Mouse (Mus musculus) stomach, embryonic 14.5 days (tissue): ENCODE results near the gene Atf1. TPM values are rescaled to one million over a fixed set of nuclear protein-coding genes. Genes with fewer than 3 reads are reported as not detected.
"Not testable (repeated sequence)": the region's sequence is repeated elsewhere in the genome, so short reads cannot be mapped to it uniquely, and the experiment has no call there.

ENCODE experiments used
- ATAC-seq: fragments of 200-750 bp; cut with Nextera tagmentation; 2 replicates; pipeline ENCODE4 v1.8.0; 2017; ENCODE audit warnings: low read depth, moderate TSS enrichment; ENCODE audit not compliant: insufficient number of reproducible peaks, insufficient read depth, low FRiP score
- H3K27ac ChIP-seq: fragments of 300-500 bp; sonication (generic); 2 replicates; pipeline ENCODE4 v1.5.1; 2014; ENCODE audit warnings: mild to moderate bottlenecking, low read length, moderate library complexity, mixed read lengths
- H3K27me3 ChIP-seq: fragments of 300-500 bp; sonication (generic); 2 replicates; pipeline ENCODE4 v1.6.1; 2014; ENCODE audit warnings: low read length, control low read depth, mixed read lengths; ENCODE audit not compliant: control insufficient read depth, insufficient read depth
- H3K36me3 ChIP-seq: fragments of 300-500 bp; sonication (generic); 2 replicates; pipeline ENCODE4 v1.6.1; 2014; ENCODE audit warnings: mild to moderate bottlenecking, control low read depth, low read length, moderate library complexity, mixed read lengths; ENCODE audit not compliant: control insufficient read depth, insufficient read depth
- H3K4me1 ChIP-seq: fragments of 300-500 bp; sonication (generic); 2 replicates; pipeline ENCODE4 v1.6.1; 2014; ENCODE audit warnings: low read length, control low read depth, mixed read lengths; ENCODE audit not compliant: control insufficient read depth, insufficient read depth
- H3K4me2 ChIP-seq: fragments of 300-500 bp; sonication (generic); replicated peaks from 2 replicates; pipeline ENCODE4 v1.6.1; 2014; ENCODE audit warnings: low read depth, low read length, control low read depth
- H3K4me3 ChIP-seq: fragments of 300-500 bp; sonication (generic); 2 replicates; pipeline ENCODE4 v1.5.1; 2014; ENCODE audit warnings: low read depth, low read length, control low read depth
- H3K9ac ChIP-seq: fragments of 300-500 bp; sonication (generic); replicated peaks from 2 replicates; pipeline ENCODE4 v1.6.1; 2014; ENCODE audit warnings: low read depth, mild to moderate bottlenecking, control low read depth, low read length, moderate library complexity, mixed read lengths
- H3K9me3 ChIP-seq: fragments of 300-500 bp; sonication (generic); 2 replicates; pipeline ENCODE4 v1.6.1; 2016; ENCODE audit warnings: low read depth, low read length, control low read depth; ENCODE audit not compliant: control insufficient read depth
- WGBS: fragments of 180-500 bp; shearing (Covaris S2); extraction: QIAGEN DNeasy Blood & Tissue Kit; methylation state at CpG from one replicate; pipeline ENCODE4 v1.1.7; 2014; 5-methylcytosine and 5-hydroxymethylcytosine counted together
- polyA plus RNA-seq: library from polyadenylated mRNA; unstranded; fragments of >200 nt; fragmentation: Nextera tagmentation; extraction: Ambion mirVana; gene quantifications from 2 replicates; pipeline ENCODE4 v1.2.1, GENCODE M21; 2014

Gene Atf1
- polyA plus RNA-seq, 1 experiment from 2014 or later, result 52.6 TPM

DNA sequence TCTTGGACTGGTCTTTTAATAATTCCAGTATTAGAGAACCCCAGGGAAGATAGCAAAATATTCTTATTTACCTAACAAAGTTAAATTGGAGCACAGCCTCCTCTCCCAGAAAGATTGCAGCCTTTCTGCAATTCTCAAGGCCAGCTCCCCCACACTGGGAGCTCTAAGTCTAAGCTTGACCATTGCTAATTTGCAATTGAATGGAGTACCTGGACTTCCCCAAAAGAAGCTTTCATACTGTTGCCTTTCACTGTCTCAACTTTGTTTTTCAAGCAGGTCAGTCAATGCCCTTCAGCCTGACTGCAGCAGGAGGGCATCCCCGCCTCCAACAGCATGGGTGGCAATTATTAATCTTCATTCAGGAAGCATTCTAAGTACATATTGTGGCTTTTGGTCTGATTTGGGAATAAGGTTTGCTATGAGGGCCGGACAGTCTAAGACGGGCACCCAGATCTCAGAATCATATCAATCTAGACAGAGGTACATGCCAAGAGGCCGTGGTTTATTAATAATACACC is 46.2 kb downstream of the Atf1 start:
- ATAC-seq, H3K9ac ChIP-seq, H3K27ac ChIP-seq, H3K4me3 ChIP-seq, H3K9me3 ChIP-seq, H3K27me3 ChIP-seq, H3K4me2 ChIP-seq, H3K4me1 ChIP-seq, H3K36me3 ChIP-seq: not testable (repeated sequence)
- 95% methylated on average over 4 of the region's 4 CpGs for WGBS

DNA sequence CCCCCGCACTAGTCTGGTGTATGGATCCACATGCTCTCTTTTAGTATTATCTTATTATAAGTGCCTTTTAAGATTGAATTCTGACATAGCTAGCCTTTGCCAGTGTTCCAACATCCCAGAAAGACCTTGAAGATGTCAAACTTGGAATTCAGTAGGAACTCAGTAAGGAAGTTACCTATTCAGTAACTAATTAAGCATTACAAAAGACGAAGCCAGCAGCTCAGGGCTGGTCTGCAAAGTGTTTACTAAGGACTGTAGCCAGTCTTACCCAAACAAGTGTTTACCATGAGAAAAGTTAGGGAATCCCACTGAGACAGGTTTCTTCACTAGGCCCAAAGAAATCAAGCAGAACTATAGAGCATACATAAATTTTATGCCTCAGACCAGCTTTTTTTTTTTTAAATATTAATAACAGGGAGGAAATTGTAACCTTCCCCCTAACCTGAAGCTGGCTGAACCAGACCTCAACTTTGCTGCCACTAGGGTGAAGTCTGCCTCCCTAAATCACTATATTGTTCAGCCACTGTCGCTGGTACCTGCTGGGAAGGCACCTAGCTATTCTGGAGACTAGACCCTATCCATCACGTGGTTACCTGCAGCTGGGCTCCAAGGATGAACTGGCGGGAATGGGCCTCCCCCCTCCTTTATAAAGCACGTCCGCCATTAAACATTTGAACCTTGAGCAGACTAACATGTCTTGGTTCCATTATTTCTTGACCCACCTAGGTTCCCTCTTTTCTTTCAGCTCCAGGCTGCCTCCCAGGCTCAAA is 47.4 kb downstream of the Atf1 start:
- Histone ChIP-seq H3K9me3 (no peaks in the 10 kb centered on the region), H3K4me3 (no peak overlapping the region), H3K27ac (no peak overlapping the region), H3K27me3 (no peaks in the 10 kb centered on the region), H3K4me2 (no peak overlapping the region), H3K9ac (no peak overlapping the region), H3K4me1 (no peaks in the 10 kb centered on the region), H3K36me3 (no peaks in the 10 kb centered on the region)
- WGBS, result 87% methylated on average over 7 of the region's 7 CpGs
- ATAC-seq, result no peak

DNA sequence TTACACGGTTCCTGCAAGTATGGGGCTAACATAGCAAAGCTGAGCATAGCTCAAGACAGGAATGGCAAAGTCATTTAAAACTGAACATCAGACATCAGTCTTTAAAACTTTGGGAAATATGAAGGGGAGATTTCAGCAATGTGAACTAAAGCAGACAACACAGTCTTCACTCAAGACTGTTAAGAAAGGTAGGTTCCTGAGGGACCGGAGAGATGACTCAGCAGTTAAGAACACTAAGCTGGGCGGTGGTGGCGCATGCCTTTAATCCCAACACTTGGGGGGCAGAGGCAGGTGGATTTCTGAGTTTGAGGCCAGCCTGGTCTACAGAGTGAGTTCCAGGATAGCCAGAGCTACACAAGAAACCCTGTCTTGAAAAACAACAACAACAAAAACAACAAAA is 48.8 kb downstream of the Atf1 start:
- WGBS, result 91% methylated on average over 4 of the region's 4 CpGs
- H3K36me3 ChIP-seq, result no peaks in the 10 kb centered on the region
- no peak for ATAC-seq

DNA sequence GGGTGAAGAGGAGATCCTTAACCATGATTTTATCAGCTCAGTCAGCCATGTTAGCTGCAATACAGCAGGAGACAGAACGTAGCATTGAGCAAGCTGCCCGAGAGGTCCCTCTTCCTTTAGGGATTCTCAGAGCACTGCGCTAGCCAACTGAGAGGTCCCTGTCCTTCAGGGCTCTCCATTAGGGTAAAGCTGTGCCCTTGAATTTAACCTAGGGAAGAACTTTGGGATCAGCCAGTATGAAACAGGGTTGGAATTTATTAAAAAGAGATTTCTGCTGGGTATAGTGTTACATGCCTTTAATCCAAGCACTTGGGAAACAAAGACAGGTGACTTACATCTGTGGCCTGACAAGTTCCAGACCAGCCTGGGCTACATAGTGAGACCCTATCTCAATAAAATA is 50.0 kb downstream of the Atf1 start:
- WGBS, result 82% methylated on average over 3 of the region's 3 CpGs
- no peak overlapping the region for H3K4me3 ChIP-seq
- H3K27me3 ChIP-seq, result no peaks in the 10 kb centered on the region
- H3K4me2 ChIP-seq, result no peak overlapping the region
- H3K36me3 ChIP-seq, result no peaks in the 10 kb centered on the region
- no peak for ATAC-seq
- H3K9ac ChIP-seq, result no peak overlapping the region
- H3K4me1 ChIP-seq, result no peaks in the 10 kb centered on the region
- no peak overlapping the region for H3K27ac ChIP-seq
- peaks cover 4% of the 10 kb centered on the region; the same call in 1 of the 2 replicates for H3K9me3 ChIP-seq

More for the DNA sequence above, 48.8 kb downstream of the Atf1 start:
- Histone ChIP-seq H3K4me3 (no peak overlapping the region), H3K27me3 (no peaks in the 10 kb centered on the region), H3K4me1 (no peaks in the 10 kb centered on the region), H3K9me3 (peaks cover 4% of the 10 kb centered on the region; the same call in 1 of the 2 replicates), H3K27ac (no peak overlapping the region), H3K4me2 (no peak overlapping the region), H3K9ac (no peak overlapping the region)

DNA sequence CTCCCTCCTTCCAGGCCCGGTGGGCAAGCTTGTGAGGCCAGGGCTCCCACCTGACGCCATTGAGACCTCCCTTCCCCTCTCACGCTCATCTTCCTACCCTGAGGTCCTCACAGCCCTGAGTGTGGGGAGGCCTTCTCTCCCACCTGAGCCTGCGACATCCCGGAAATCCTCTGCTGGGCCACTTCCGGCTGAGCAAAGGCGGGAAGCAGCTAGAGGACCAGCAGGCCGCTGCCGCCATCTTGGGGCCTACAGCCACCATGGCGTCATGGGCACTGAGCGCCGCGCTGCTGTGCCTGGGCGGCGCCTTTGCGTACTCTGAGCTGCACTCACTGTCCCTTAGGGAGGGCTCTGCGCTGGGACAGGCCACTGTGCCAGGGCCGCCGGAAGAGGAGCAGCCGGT is 53.0 kb downstream of the Atf1 start, which contains the start of gene Tmprss12:
Tmprss12 (plus strand) TSS at position 212 of the 400 bp plus-strand sequence.
- Histone ChIP-seq H3K27ac (no peak within 1 kb of the TSS), H3K9ac (no peak within 1 kb of the TSS), H3K4me1 (no peaks in the 10 kb centered on the region), H3K4me3 (no peak within 1 kb of the TSS), H3K36me3 (no peaks in the 10 kb centered on the region), H3K27me3 (no peaks in the 10 kb centered on the region), H3K9me3 (peaks cover 4% of the 10 kb centered on the region; the same call in 1 of the 2 replicates), H3K4me2 (no peak within 1 kb of the TSS)
- WGBS, result 94% methylated on average over 20 of the region's 20 CpGs
- 0 out of 2 replicates have a peak, but pooled peaks have one; percentile 23 for ATAC-seq

DNA sequence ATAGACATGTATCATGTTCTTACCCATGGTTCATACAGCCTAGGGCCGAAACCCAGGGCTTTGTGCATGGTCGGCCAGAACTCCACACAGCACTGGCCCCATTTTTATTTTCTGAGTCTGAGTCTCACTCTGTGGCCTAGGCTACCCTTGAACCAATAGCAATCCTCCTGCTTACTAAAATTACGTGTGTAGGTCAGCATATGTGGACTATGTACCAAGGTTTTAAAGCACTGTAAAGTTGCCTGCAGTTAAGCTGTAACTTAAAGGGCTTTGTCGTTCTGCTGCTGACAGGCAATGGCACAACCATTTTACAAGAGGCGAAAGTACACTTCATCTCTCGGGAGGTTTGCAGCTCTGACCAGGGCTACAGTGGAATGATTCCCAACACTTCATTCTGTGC is 61.4 kb downstream of the Atf1 start:
- Histone ChIP-seq H3K4me1 (no peaks in the 10 kb centered on the region), H3K9ac (no peak overlapping the region), H3K27me3 (no peaks in the 10 kb centered on the region), H3K4me2 (no peak overlapping the region), H3K36me3 (no peaks in the 10 kb centered on the region), H3K4me3 (no peak overlapping the region), H3K27ac (no peak overlapping the region), H3K9me3 (no peaks in the 10 kb centered on the region)
- WGBS, result 88% methylated on average over 6 of the region's 6 CpGs
- no peak for ATAC-seq

DNA sequence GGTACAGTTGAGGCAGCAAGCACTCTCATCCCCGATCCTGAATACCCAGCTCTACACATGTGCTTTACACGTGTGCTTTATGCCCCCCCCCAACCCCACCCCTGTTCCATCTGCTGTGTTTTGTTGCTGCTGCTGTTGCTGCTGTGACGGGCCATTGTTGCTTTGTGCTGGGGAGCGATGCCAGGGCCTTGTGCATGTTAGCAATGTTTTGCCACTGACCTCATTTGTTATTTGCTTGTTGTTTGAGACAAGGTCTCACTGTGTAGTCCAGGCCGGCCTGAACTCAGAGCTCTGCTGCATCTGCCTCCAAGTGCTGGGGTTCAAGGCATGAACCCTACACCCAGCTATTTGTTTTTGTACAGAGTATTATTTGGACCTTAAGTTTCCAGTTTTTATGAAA is 63.2 kb downstream of the Atf1 start:
- ATAC-seq, result no peak
- 76% methylated on average over 5 of the region's 5 CpGs for WGBS
- H3K27ac ChIP-seq, result no peak overlapping the region
- H3K4me3 ChIP-seq, result no peak overlapping the region
- no peaks in the 10 kb centered on the region for H3K27me3 ChIP-seq
- no peaks in the 10 kb centered on the region for H3K9me3 ChIP-seq
- H3K36me3 ChIP-seq, result no peaks in the 10 kb centered on the region
- no peak overlapping the region for H3K9ac ChIP-seq
- H3K4me1 ChIP-seq, result no peaks in the 10 kb centered on the region
- no peak overlapping the region for H3K4me2 ChIP-seq

DNA sequence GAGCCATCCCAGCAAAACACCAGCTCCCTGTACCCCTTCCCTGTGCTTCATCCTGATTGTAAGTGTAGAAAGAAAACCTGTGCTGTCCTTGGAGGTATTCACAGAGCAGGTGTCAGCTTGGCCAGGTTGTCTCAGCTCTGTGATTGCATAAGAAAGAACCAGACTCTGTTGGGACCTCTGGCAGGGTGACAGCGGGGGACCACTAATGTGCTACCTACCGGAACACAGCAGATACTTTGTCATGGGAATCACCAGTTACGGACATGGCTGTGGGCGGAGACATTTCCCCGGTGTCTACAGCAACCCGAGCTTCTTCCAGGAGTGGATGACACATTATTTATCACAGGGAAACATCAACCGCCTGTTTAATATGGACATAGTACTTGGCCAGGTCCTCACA is 64.7 kb downstream of the Atf1 start:
- Histone ChIP-seq H3K27ac (no peak overlapping the region), H3K4me3 (no peak overlapping the region), H3K9ac (no peak overlapping the region), H3K4me1 (no peaks in the 10 kb centered on the region), H3K4me2 (no peak overlapping the region), H3K9me3 (no peaks in the 10 kb centered on the region), H3K27me3 (no peaks in the 10 kb centered on the region), H3K36me3 (no peaks in the 10 kb centered on the region)
- 42% methylated on average over 7 of the region's 7 CpGs for WGBS
- no peak for ATAC-seq
